Mouse (Mus musculus): ENCODE data around the gene Enpep. TPM values are rescaled to one million over a fixed set of nuclear protein-coding genes. Genes with fewer than 3 reads are reported as not detected.
A peak's percentile ranks its signal among the peaks of the same experiment; 100 is the strongest.

Enpep gene
- polyA plus RNA-seq, 1 experiment from 2014 or later: 5.1 TPM

DNA sequence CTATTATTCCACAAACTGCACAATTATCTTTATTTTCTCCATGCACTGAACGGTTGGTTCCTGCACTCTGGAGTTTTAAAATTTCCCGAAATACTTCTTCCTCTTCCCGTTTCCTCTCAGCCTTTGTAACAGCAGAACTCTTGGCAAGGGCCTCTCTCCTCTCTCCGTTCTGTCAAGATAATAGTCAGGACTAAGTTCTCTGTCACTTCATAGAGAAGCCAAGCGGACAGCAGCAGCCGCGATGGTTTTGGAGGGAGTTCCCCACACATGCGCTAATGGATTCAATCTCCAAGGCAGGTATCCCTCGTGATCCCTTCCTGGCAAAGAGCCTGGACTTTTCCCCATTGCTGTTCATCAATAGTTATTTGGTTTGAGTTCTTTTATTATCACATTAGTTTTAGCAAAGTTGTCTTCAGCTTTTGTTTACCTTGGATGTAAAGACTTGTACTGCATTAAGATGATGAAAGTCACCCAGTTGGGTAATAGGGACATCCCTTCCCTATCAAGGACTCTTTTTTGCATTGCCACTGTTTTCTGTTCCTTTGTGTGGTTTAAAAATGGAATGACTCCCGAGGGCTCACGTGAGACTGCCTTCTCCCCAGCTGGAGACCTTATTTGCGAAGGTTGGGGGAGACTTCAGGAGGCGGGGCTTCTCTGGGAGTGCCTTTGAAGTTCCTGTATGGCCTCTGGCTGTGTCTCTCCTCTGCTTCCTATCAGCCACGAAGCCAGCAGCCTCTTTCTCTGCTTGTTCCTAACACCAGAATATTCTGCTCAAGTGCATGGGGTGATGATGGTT, 6.0 kb upstream of the Enpep start:
- H3K4me1 ChIP-seq: peaks cover 13% of the 10 kb centered on the region
- H3K36me3 ChIP-seq: no peaks in the 10 kb centered on the region
- H3K27ac ChIP-seq: no peak overlapping the region
- DNase-seq (ENCODE audit: low spot score): no peak
- 29% methylated on average over 14 of the region's 14 CpGs for WGBS
- H3K4me3 ChIP-seq: no peak overlapping the region; the same call in 1 of the 2 replicates
- no peaks in the 10 kb centered on the region for H3K9me3 ChIP-seq
- no peaks in the 10 kb centered on the region for H3K27me3 ChIP-seq (ENCODE audit: insufficient read depth, poor library complexity, severe bottlenecking)

GRCm38 (mm10) chr3:129332142-129332541, 378 bp downstream of the Enpep start:
- DNase-seq (ENCODE audit: low spot score): no peak
- Histone ChIP-seq H3K27ac (peak overlapping the region; percentile 71; the same call in 1 of the 2 replicates), H3K4me3 (peak overlapping the region; percentile 47), H3K9me3 (no peaks in the 10 kb centered on the region), H3K36me3 (no peaks in the 10 kb centered on the region), H3K4me1 (peaks cover 22% of the 10 kb centered on the region), H3K27me3 (ENCODE audit: insufficient read depth, poor library complexity, severe bottlenecking) (no peaks in the 10 kb centered on the region)
- 61% methylated on average over 7 of the region's 7 CpGs for WGBS

DNA sequence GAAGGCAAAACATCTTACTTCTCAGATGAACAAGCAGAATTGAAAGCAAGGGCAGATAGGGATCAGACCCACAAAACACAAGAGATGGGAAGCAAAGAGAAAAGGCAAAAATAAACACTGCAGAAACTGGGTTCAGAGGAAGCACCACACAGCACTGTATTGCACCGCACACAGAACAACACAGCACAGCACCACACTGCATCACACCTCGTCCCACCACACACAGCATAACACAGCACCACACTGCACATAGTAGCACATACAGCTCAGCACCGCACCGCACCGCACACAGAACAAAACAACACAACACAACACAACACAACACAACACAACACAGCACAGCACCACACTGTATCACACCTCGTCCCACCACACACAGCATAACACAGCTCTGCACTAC, 1.1 kb downstream of the Enpep start:
- Histone ChIP-seq H3K36me3 (no peaks in the 10 kb centered on the region), H3K4me1 (peaks cover 19% of the 10 kb centered on the region), H3K4me3 (peak overlapping the region; percentile 47; the same call in 1 of the 2 replicates), H3K9me3 (no peaks in the 10 kb centered on the region), H3K27ac (no peak overlapping the region; the same call in 1 of the 2 replicates), H3K27me3 (ENCODE audit: insufficient read depth, poor library complexity, severe bottlenecking) (no peaks in the 10 kb centered on the region)
- 87% methylated on average over 6 of the region's 6 CpGs for WGBS
- no peak for DNase-seq (ENCODE audit: low spot score)

DNA sequence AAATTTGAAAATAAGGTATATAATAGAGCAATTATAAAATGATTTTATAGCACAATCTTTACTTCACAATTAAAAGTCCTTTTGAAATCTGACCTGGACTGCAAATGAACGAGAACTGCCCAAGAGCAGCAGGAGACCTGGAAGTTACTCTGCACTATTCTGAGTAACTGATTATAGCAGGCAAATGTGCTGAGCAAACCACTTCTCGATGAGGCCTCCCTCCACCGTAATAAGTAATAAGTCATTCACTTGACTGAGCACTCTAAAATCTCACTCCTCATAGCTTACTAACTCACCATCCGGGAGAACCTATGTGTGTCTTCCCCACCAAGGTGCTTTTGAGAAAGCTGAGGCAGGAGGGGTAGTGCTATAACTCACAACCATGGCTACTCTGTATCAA, 4.5 kb downstream of the Enpep start:
- Histone ChIP-seq H3K4me3 (no peak overlapping the region), H3K9me3 (no peaks in the 10 kb centered on the region), H3K27me3 (ENCODE audit: insufficient read depth, poor library complexity, severe bottlenecking) (no peaks in the 10 kb centered on the region), H3K36me3 (no peaks in the 10 kb centered on the region), H3K27ac (no peak overlapping the region), H3K4me1 (peaks cover 13% of the 10 kb centered on the region)
- no peak for DNase-seq (ENCODE audit: low spot score)
- WGBS: 82% methylated on average over 4 of the region's 4 CpGs

DNA sequence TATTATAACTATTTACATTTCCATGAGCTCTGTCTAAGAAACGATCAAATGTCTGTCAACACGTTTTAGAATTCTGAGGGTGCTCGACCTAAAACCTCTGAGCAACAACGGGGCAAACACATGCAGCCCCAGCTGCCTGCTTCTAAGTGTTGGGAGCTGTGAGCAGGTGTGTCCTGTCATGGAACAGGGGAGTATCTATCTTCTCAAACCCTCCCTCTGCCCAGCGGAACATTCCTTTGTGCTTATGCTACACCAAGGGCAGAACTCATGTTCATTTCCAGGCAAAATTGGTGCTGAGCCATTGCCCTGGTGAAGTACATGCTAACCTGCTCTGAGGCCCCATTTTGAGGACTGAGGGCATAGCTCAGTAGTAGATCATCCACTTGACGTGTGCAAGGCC, 10.9 kb downstream of the Enpep start:
- Histone ChIP-seq H3K9me3 (no peaks in the 10 kb centered on the region), H3K4me3 (no peak overlapping the region), H3K36me3 (no peaks in the 10 kb centered on the region), H3K27ac (no peak overlapping the region), H3K27me3 (ENCODE audit: insufficient read depth, poor library complexity, severe bottlenecking) (no peaks in the 10 kb centered on the region), H3K4me1 (no peaks in the 10 kb centered on the region)
- DNase-seq (ENCODE audit: low spot score): no peak
- 65% methylated on average over 6 of the region's 6 CpGs for WGBS

GRCm38 (mm10) chr3:129317032-129317729, 15.3 kb downstream of the Enpep start:
- no peak overlapping the region for H3K4me3 ChIP-seq
- no peak overlapping the region for H3K27ac ChIP-seq
- H3K36me3 ChIP-seq: no peaks in the 10 kb centered on the region
- H3K4me1 ChIP-seq: no peaks in the 10 kb centered on the region
- H3K27me3 ChIP-seq (ENCODE audit: insufficient read depth, poor library complexity, severe bottlenecking): no peaks in the 10 kb centered on the region
- no peaks in the 10 kb centered on the region for H3K9me3 ChIP-seq
- DNase-seq (ENCODE audit: low spot score): no peak
- 79% methylated on average over 17 of the region's 17 CpGs for WGBS

DNA sequence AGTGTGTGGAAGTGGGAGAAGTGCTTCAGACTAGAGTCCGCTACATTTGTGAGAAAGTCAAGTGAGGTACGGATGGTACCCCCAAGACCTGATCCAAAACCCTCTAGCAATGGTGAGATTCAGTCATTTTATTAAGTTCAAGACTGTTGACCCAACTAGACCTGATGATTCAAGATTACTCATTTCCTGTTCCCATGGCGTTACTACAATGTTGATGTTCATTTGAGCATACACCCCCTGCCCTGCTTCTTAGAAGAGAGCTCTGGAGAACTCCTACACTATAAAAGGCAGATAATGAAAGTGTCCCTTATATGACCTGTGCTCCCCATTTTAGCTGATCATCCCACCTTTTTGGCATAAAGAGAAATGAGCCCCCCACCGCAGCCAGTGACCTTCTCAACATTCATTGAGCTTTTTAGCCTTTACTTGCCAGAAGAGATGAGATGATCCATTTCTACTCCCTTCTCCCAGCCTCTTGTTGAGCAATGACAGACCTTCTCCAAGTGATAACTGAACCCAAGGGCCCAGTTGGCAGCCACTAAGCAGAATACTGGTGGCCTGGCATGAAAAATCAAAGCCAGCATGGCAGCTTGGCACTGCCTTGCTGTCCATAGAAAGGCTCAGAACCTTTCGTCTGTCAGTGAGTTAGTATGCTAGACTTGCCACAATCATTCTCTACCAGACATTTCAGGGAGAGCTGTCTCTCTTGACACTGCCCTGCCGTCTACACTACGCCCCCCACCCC, 18.7 kb downstream of the Enpep start:
- no peaks in the 10 kb centered on the region for H3K4me1 ChIP-seq
- H3K27ac ChIP-seq: no peak overlapping the region
- no peaks in the 10 kb centered on the region for H3K9me3 ChIP-seq
- no peak for DNase-seq (ENCODE audit: low spot score)
- no peak overlapping the region for H3K4me3 ChIP-seq
- H3K36me3 ChIP-seq: no peaks in the 10 kb centered on the region
- WGBS: 84% methylated on average over 7 of the region's 7 CpGs
- H3K27me3 ChIP-seq (ENCODE audit: insufficient read depth, poor library complexity, severe bottlenecking): no peaks in the 10 kb centered on the region

GRCm38 (mm10) chr3:129313221-129313620, 19.3 kb downstream of the Enpep start:
- DNase-seq (ENCODE audit: low spot score): no peak
- Histone ChIP-seq H3K27me3 (ENCODE audit: insufficient read depth, poor library complexity, severe bottlenecking) (no peaks in the 10 kb centered on the region), H3K27ac (no peak overlapping the region), H3K36me3 (no peaks in the 10 kb centered on the region), H3K4me1 (no peaks in the 10 kb centered on the region), H3K9me3 (no peaks in the 10 kb centered on the region), H3K4me3 (no peak overlapping the region)
- WGBS: 77% methylated on average over 2 of the region's 2 CpGs

DNA sequence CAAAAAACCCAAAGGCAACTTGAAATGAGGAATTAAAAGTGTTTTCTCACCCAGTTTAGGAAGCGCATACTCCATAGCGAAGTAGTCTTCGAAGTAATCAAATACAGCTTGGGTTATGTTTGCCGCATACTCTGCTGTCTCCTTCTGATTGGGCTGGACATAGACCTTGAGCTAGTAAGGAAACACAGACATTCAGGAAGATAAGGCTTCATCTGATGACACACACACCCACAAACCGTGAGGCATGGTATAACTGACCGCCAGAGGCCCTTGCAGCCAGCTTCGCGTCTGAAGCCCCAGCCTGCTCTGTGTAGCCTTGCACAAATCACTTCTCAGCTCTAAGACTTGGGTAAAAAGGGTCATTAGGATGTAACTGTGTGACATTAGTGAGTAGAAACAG, 20.0 kb downstream of the Enpep start:
- H3K4me3 ChIP-seq: no peak overlapping the region
- DNase-seq (ENCODE audit: low spot score): no peak
- no peaks in the 10 kb centered on the region for H3K27me3 ChIP-seq (ENCODE audit: insufficient read depth, poor library complexity, severe bottlenecking)
- H3K9me3 ChIP-seq: no peaks in the 10 kb centered on the region
- H3K4me1 ChIP-seq: no peaks in the 10 kb centered on the region
- WGBS: 88% methylated on average over 8 of the region's 8 CpGs
- H3K36me3 ChIP-seq: no peaks in the 10 kb centered on the region
- H3K27ac ChIP-seq: no peak overlapping the region

DNA sequence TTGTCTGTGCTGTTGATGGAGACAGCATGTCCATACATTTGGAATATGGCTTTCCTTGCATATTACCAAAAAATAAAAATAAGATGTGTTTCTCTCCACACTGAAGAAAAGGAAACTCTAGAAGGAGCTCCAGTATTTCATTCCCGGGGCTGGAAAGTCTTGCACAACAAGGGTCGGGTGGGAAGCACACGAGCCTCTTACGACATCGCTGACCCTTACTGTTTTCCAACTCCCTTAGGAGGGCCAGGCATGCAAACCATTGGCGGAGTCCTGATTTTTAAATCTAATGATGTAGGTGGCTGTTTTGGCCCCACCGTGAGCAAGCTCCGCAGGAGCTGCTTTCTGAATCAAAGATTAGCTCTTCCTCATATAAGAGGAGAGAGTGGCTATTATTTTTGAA, 20.6 kb downstream of the Enpep start:
- WGBS: 87% methylated on average over 8 of the region's 8 CpGs
- DNase-seq (ENCODE audit: low spot score): no peak

DNA sequence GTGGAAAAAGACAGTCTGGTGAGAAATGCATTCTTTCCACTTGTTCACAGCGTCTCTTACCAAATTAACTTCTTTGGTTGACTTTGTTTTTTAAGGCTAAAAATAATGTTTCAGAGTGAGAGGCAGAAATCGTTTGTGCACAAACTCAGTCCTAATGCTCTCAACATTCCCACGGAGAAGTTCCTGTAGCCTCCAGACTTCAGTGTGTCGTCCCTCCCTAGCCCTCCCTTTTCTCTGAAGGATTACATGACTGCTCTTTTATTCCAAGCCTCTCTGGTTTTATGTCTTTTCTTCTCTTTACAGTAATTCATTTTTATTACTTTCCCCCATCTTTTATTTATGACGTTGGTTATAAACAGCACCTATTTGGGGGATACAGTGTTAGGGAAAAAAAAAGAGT, 22.6 kb downstream of the Enpep start:
- no peak overlapping the region for H3K27ac ChIP-seq
- H3K4me1 ChIP-seq: no peaks in the 10 kb centered on the region
- H3K9me3 ChIP-seq: no peaks in the 10 kb centered on the region
- H3K36me3 ChIP-seq: no peaks in the 10 kb centered on the region
- no peak overlapping the region for H3K4me3 ChIP-seq
- DNase-seq (ENCODE audit: low spot score): no peak
- 57% methylated on average over 5 of the region's 5 CpGs for WGBS
- H3K27me3 ChIP-seq (ENCODE audit: insufficient read depth, poor library complexity, severe bottlenecking): no peaks in the 10 kb centered on the region

More for the DNA sequence above, 20.6 kb downstream of the Enpep start:
- Histone ChIP-seq H3K4me1 (no peaks in the 10 kb centered on the region), H3K36me3 (no peaks in the 10 kb centered on the region), H3K27me3 (ENCODE audit: insufficient read depth, poor library complexity, severe bottlenecking) (no peaks in the 10 kb centered on the region), H3K4me3 (no peak overlapping the region), H3K27ac (no peak overlapping the region), H3K9me3 (no peaks in the 10 kb centered on the region)

- Histone ChIP-seq H3K9me3 (no peaks in the 10 kb centered on the region), H3K4me3 (no peak overlapping the region), H3K27me3 (ENCODE audit: insufficient read depth, poor library complexity, severe bottlenecking) (no peaks in the 10 kb centered on the region), H3K36me3 (no peaks in the 10 kb centered on the region), H3K27ac (no peak overlapping the region), H3K4me1 (no peaks in the 10 kb centered on the region)
- DNase-seq (ENCODE audit: low spot score): no peak
- WGBS: 69% methylated on average over 9 of the region's 9 CpGs
These were observed 23.6 kb downstream of the Enpep start for GRCm38 (mm10) chr3:129308876-129309275.
